11 mouse cellular contexts compared by ENCODE assay signal in genomic region chr2:33853011-33853976, GRCm38 (mm10). TPM values are rescaled to one million over a fixed set of nuclear protein-coding genes. Genes with fewer than 3 reads are reported as not detected.
A peak's percentile ranks its signal among the peaks of the same experiment; 100 is the strongest.
DNase-seq lines count a peak whose midpoint lies in the region; ATAC-seq lines count a peak whose summit lies in the region.
"Had no signal": no experiment of that assay in that cellular context is flagged by ENCODE, and none has a peak within 500 bp of the region (broad histone marks: within the 10 kb centered on the region; RNA-seq: fewer than 3 reads in every experiment).

No protein-coding gene starts in this region.

- H3K4me1 ChIP-seq in forebrain, embryonic 11.5 days (replicated peaks; ENCODE audit: control insufficient read depth, insufficient read depth, low read length), result no peaks in the 10 kb centered on the region
- no peaks in the 10 kb centered on the region for H3K4me1 ChIP-seq in forebrain, embryonic 14.5 days (ENCODE audit: control insufficient read depth, insufficient read depth, low read length)
- peaks cover 36% of the 10 kb centered on the region for H3K4me1 ChIP-seq in neural tube, embryonic 13.5 days (replicated peaks)

- H3K9me3 ChIP-seq in forebrain, embryonic 11.5 days (ENCODE audit: control insufficient read depth, low read length), result no peaks in the 10 kb centered on the region
- H3K9me3 ChIP-seq in forebrain, embryonic 14.5 days (replicated peaks; ENCODE audit: control insufficient read depth, low read length), result no peaks in the 10 kb centered on the region
- no peaks in the 10 kb centered on the region for H3K9me3 ChIP-seq in neural tube, embryonic 13.5 days

- H3K36me3 ChIP-seq in forebrain, embryonic 11.5 days (ENCODE audit: control insufficient read depth, insufficient read depth, low read length), result no peaks in the 10 kb centered on the region
- peaks cover 6% of the 10 kb centered on the region; the same call in 1 of the 2 replicates for H3K36me3 ChIP-seq in forebrain, embryonic 14.5 days (ENCODE audit: control insufficient read depth, insufficient read depth, low read length)
- peaks cover 19% of the 10 kb centered on the region; the same call in 1 of the 2 replicates for H3K36me3 ChIP-seq in neural tube, embryonic 13.5 days

- no peak for ATAC-seq in forebrain, embryonic 11.5 days (replicated peaks; ENCODE audit: low FRiP score)
- ATAC-seq in forebrain, embryonic 14.5 days, result no peak
- 0 out of 2 replicates have a peak, but pooled peaks have one; percentile 6 for ATAC-seq in neural tube, embryonic 13.5 days (ENCODE audit: low read depth)

- DNase-seq in forebrain, embryonic 11.5 days (ENCODE audit: low spot score), result peak; percentile 49
- no peak for DNase-seq in forebrain, embryonic 14.5 days (ENCODE audit: low spot score)
- DNase-seq in neural tube, embryonic 10.5 days (ENCODE audit: extremely low spot score, low spot score), result no peak
- peak; percentile 91 for DNase-seq in liver
- DNase-seq in spleen, postnatal 36 days (ENCODE audit: low spot score in 2 of 2), result peak; percentile 51 to 65
- no peak for DNase-seq in layer of hippocampus, adult 9-11 months
- no peak for DNase-seq in cerebellum, adult 18-20 months
- DNase-seq: adrenal gland, postnatal 25 days; heart, postnatal 14 days; left cerebral cortex, postnatal 4 days had no signal

- 86% methylated on average over 11 of the region's 11 CpGs for WGBS in forebrain, embryonic 11.5 days
- WGBS in forebrain, embryonic 14.5 days, result 81% methylated on average over 11 of the region's 11 CpGs
- WGBS in neural tube, embryonic 13.5 days, result 82% methylated on average over 11 of the region's 11 CpGs

- no peaks in the 10 kb centered on the region for H3K27me3 ChIP-seq in forebrain, embryonic 11.5 days (ENCODE audit: control insufficient read depth, insufficient read depth, low read length)
- no peaks in the 10 kb centered on the region for H3K27me3 ChIP-seq in forebrain, embryonic 14.5 days (replicated peaks; ENCODE audit: control insufficient read depth, insufficient read depth, low read length)
- no peaks in the 10 kb centered on the region for H3K27me3 ChIP-seq in neural tube, embryonic 13.5 days

- H3K4me3 ChIP-seq in forebrain, embryonic 11.5 days (ENCODE audit: low read depth, low read length), result no peak overlapping the region
- no peak overlapping the region for H3K4me3 ChIP-seq in forebrain, embryonic 14.5 days (ENCODE audit: low read depth, low read length)
- no peak overlapping the region for H3K4me3 ChIP-seq in neural tube, embryonic 13.5 days

- H3K27ac ChIP-seq in forebrain, embryonic 11.5 days (ENCODE audit: low read depth, low read length), result no peak overlapping the region
- no peak overlapping the region for H3K27ac ChIP-seq in forebrain, embryonic 14.5 days (ENCODE audit: low read depth, low read length)
- peak overlapping the region; percentile 38 for H3K27ac ChIP-seq in neural tube, embryonic 13.5 days (replicated peaks)

- H3K9ac ChIP-seq in forebrain, embryonic 11.5 days (ENCODE audit: low read length), result no peak overlapping the region
- no peak overlapping the region for H3K9ac ChIP-seq in forebrain, embryonic 14.5 days (ENCODE audit: low read length)
- 0 out of 2 replicates have a peak overlapping the region, but pooled peaks have one; percentile 38 for H3K9ac ChIP-seq in neural tube, embryonic 13.5 days

- H3K4me2 ChIP-seq in forebrain, embryonic 11.5 days (ENCODE audit: low read depth, low read length, severe bottlenecking), result no peak overlapping the region
- no peak overlapping the region for H3K4me2 ChIP-seq in forebrain, embryonic 14.5 days (ENCODE audit: low read length)
- H3K4me2 ChIP-seq in neural tube, embryonic 13.5 days, result no peak overlapping the region

RNA-seq across cellular contexts. Expression of gene Mvb12b, which starts 34.5 kb away (rescaled TPM):
- 30.9 and 31.1 TPM in 2 replicates for polyA plus RNA-seq in forebrain, embryonic 11.5 days (2014; fragmentation: Nextera tagmentation; extraction: Ambion mirVana)
- 49.5 and 52.2 TPM in 2 replicates for polyA plus RNA-seq in forebrain, embryonic 14.5 days (2014; fragmentation: Nextera tagmentation; extraction: Ambion mirVana)
- 60.5 and 67.6 TPM in 2 replicates for polyA plus RNA-seq in neural tube, embryonic 13.5 days (2015; fragmentation: Nextera tagmentation; extraction: Ambion mirVana)

Comparison
In these comparisons a context has a peak if more than half of its experiments do, and no peak if none do; other contexts are left out.
1. DNase-seq: peak in forebrain, embryonic 11.5 days (single experiment), liver (single experiment) and spleen, postnatal 36 days (2 of 2); none in forebrain, embryonic 14.5 days (single experiment), neural tube, embryonic 10.5 days (single experiment), layer of hippocampus, adult 9-11 months (single experiment) and cerebellum, adult 18-20 months (0 of 2).